Mouse (Mus musculus) heart, postnatal 0 days (tissue): Measurements from ENCODE around the gene Agap1.

Experiments used
- CTCF ChIP-seq: IDR thresholded peaks from 2 replicates; pipeline ENCODE4 v1.5.1; 2016; ENCODE audit warnings: antibody characterized with exemption, control low read depth, low read depth
- EP300 ChIP-seq: IDR thresholded peaks from 2 replicates; pipeline ENCODE4 v1.6.1; 2016; ENCODE audit warnings: antibody characterized with exemption, low read depth

DNA sequence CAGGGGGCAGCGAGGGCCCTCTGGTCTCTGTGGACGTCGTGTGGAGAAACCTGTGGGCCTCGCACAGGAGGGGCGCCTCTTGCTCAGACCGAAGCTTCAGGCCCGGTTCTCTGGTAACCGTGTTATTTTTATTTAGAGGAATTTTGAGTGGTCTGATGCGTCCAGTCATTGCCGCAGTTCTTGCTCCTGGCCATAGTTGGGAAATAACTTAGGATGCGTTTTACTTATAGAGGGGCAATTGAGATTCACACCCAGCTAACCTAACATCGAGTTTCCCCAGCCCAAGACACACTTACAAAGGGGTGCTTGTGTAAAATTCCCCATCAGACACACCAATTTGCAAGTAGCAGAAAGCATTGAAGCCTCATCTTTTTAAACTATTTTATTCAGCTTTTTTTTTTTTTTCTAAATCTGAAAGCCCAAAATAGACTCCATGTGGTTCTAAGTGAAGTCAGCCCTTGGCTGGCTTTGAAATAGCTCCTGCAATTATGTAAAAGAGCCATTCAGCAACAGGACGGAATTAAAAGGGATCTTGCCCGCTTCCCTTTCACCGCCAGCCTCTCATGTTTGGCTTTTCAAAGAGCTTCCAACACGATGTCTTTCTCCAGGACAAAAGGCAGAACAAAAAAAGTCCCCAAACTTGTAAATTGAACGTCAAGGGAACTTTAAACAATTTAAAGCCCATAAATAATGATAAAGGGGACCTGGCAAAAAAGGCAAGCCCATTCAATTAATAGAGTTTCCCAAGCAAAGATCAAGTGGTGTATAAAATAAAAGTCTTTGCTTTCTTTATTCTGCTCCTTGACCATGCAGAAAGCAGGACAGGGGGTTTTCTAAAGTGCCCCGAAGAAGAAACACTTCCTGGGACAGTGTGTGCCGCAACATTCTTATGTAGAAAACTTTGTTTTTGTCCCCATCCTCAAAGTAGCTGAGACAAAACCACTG, 480.0 kb downstream of the Agap1 start:
- no peak for TF ChIP-seq CTCF
- no peak for TF ChIP-seq EP300
